Mouse (Mus musculus) heart, embryonic 13.5 days (tissue): ENCODE measurements around the gene Tfap2a. TPM values are rescaled to one million over a fixed set of nuclear protein-coding genes. Genes with fewer than 3 reads are reported as not detected.

Experiments used
- ATAC-seq: fragments of 200-750 bp; cut with Nextera tagmentation; 2 replicates; pipeline ENCODE4 v1.8.0; 2017; ENCODE audit warnings: moderate TSS enrichment; ENCODE audit not compliant: insufficient number of reproducible peaks, low FRiP score, low TSS enrichment; ENCODE audit errors: extremely low read depth
- H3K27ac ChIP-seq: fragments of 300-500 bp; sonication (generic); replicated peaks from 2 replicates; pipeline ENCODE4 v1.5.1; 2015; ENCODE audit warnings: moderate library complexity, mild to moderate bottlenecking, inconsistent platforms
- H3K27me3 ChIP-seq: fragments of 300-500 bp; sonication (generic); replicated peaks from 2 replicates; pipeline ENCODE4 v1.6.1; 2015; ENCODE audit warnings: mild to moderate bottlenecking, inconsistent platforms
- H3K36me3 ChIP-seq: fragments of 300-500 bp; sonication (generic); 2 replicates; pipeline ENCODE4 v1.6.1; 2015; ENCODE audit warnings: mild to moderate bottlenecking, inconsistent platforms
- H3K4me1 ChIP-seq: fragments of 300-500 bp; sonication (generic); 2 replicates; pipeline ENCODE4 v1.6.1; 2015; ENCODE audit warnings: inconsistent platforms
- H3K4me2 ChIP-seq: fragments of 300-500 bp; sonication (generic); 2 replicates; pipeline ENCODE4 v1.6.1; 2015; ENCODE audit warnings: inconsistent platforms, mild to moderate bottlenecking, moderate library complexity
- H3K4me3 ChIP-seq: fragments of 300-500 bp; sonication (generic); 2 replicates; pipeline ENCODE4 v1.5.1; 2015; ENCODE audit warnings: moderate library complexity, mild to moderate bottlenecking, inconsistent platforms
- H3K9ac ChIP-seq: fragments of 300-500 bp; sonication (generic); 2 replicates; pipeline ENCODE4 v1.6.1; 2015; ENCODE audit warnings: inconsistent platforms, mild to moderate bottlenecking, moderate library complexity
- H3K9me3 ChIP-seq: fragments of 300-500 bp; sonication (generic); 2 replicates; pipeline ENCODE4 v1.6.1; 2016; ENCODE audit warnings: inconsistent platforms
- WGBS: fragments of 180-500 bp; shearing (Covaris S2); methylation state at CpG from one replicate; pipeline ENCODE4 v1.1.7; 2015; ENCODE audit warnings: mixed read lengths; 5-methylcytosine and 5-hydroxymethylcytosine counted together
- polyA plus RNA-seq: library from polyadenylated mRNA; unstranded; fragments of >200 nt; fragmentation: Nextera tagmentation; extraction: Ambion mirVana; gene quantifications from 2 replicates; pipeline ENCODE4 v1.2.1, GENCODE M21; 2015

Tfap2a gene
- polyA plus RNA-seq, 1 experiment from 2014 or later: 0.16 TPM

DNA sequence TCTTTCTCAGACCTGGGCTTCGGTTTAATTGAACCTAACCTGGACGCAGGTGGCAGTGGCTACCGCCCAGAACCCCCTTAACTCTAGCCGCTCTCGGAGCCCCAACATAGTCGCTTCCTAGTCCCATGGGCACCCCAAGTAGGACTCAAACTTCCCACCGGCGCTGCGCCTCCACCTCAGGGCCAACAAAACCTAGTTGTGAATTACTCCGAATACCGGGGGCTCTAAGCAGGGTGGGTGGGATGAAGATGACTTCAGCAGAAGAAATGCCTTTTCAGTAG, 28.2 kb downstream of the Tfap2a start:
- no peak overlapping the region for H3K4me2 ChIP-seq
- peaks cover 99% of the 10 kb centered on the region for H3K27me3 ChIP-seq
- ATAC-seq: no peak
- H3K4me1 ChIP-seq: peaks cover 9% of the 10 kb centered on the region
- H3K36me3 ChIP-seq: no peaks in the 10 kb centered on the region
- 1% methylated on average over 11 of the region's 11 CpGs for WGBS
- H3K9me3 ChIP-seq: no peaks in the 10 kb centered on the region
- H3K27ac ChIP-seq: no peak overlapping the region
- H3K4me3 ChIP-seq: no peak overlapping the region
- no peak overlapping the region for H3K9ac ChIP-seq

DNA sequence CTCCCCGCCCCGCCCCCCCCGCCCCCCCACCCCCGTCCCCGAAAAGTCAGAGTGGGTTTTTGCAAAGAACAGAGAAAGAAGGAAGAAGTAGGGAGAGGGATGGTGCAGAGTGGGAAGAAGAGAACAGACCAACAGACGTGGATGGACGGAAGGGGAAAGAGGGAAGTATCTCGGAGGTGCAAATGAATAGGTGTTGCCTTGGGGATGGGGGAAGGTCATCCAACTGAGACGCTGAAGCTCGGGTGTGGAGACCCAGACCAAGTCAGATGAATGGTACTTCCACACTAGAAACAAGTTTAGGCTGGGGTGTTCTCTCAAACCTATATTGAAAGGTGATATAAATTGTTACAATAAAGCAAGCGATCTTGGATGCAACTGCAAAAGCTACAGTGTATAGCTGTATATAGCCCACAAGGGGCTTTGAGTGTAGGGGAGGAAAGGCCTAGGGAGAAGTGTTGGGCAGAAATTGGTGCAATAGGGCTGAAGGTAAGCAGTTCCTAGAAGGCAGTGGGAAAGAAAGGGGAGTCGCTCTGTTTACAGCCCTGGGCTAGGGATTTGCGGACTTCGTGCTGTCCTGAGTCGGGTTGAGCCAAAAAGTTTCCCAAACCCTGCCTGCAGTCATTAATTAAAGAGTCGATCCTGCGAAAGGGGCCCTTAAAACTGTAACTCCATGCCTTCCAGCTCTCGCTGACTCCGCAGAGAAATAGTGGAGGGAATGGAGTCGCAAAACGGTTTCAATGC, 28.7 kb downstream of the Tfap2a start:
- H3K4me1 ChIP-seq: peaks cover 14% of the 10 kb centered on the region
- H3K9me3 ChIP-seq: no peaks in the 10 kb centered on the region
- H3K9ac ChIP-seq: no peak overlapping the region
- no peak overlapping the region for H3K27ac ChIP-seq
- no peak for ATAC-seq
- no peaks in the 10 kb centered on the region for H3K36me3 ChIP-seq
- H3K4me3 ChIP-seq: no peak overlapping the region
- WGBS: under 1% methylated on average over 21 of the region's 21 CpGs
- no peak overlapping the region for H3K4me2 ChIP-seq
- peaks cover 99% of the 10 kb centered on the region for H3K27me3 ChIP-seq

DNA sequence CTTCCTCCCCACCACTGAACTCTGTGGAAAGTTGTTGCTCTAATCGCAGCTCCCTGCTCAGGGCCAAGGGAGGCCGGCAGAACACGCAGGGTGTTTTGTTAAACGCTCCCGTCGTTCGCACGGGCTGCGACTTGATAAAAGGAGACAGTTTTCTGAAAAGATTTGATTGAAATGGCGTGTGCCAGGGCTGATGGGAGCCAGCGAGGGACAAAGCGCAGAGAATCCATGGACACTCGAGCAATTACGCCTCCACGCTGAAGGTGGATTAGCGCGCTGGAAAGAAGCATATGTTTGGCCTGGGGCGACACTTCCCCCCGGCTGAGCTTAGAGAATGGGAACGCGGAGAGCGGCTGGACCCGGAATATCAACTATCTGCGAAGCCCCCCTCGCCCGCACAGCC, 29.3 kb downstream of the Tfap2a start:
- H3K4me2 ChIP-seq: peak overlapping the region; percentile 34; the same call in 1 of the 2 replicates

DNA sequence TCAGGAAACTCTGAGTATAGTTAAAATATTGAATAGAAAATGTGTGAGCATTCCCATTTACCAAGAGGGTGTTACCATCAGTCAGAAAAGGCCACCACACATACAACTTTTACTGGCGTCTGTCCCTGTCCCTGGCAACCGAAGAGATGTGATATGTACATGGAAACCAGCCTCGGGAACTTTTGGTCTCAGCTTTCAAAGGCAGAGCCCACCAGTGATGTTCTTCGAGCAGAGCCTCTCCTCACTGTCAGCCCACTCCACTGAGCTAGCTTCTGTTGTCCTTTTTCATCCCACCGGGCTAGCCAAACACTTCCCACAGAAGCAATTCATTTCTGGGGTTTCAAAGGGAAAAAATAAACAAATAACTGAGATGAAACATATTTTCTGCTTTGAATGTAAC, 29.9 kb downstream of the Tfap2a start:
- H3K4me2 ChIP-seq: no peak overlapping the region
- no peak for ATAC-seq
- no peak overlapping the region for H3K27ac ChIP-seq
- H3K36me3 ChIP-seq: no peaks in the 10 kb centered on the region
- peaks cover 99% of the 10 kb centered on the region for H3K27me3 ChIP-seq
- no peak overlapping the region for H3K9ac ChIP-seq
- 1% methylated on average over 5 of the region's 5 CpGs for WGBS
- no peaks in the 10 kb centered on the region for H3K9me3 ChIP-seq
- no peak overlapping the region for H3K4me3 ChIP-seq
- peaks cover 24% of the 10 kb centered on the region for H3K4me1 ChIP-seq

More for the DNA sequence above, 29.3 kb downstream of the Tfap2a start:
- Histone ChIP-seq H3K9ac (no peak overlapping the region), H3K4me3 (peak overlapping the region; percentile 26; the same call in 1 of the 2 replicates), H3K36me3 (no peaks in the 10 kb centered on the region), H3K4me1 (peaks cover 20% of the 10 kb centered on the region), H3K27ac (no peak overlapping the region), H3K27me3 (peaks cover 99% of the 10 kb centered on the region), H3K9me3 (no peaks in the 10 kb centered on the region)
- ATAC-seq: no peak
- under 1% methylated on average over 26 of the region's 26 CpGs for WGBS

DNA sequence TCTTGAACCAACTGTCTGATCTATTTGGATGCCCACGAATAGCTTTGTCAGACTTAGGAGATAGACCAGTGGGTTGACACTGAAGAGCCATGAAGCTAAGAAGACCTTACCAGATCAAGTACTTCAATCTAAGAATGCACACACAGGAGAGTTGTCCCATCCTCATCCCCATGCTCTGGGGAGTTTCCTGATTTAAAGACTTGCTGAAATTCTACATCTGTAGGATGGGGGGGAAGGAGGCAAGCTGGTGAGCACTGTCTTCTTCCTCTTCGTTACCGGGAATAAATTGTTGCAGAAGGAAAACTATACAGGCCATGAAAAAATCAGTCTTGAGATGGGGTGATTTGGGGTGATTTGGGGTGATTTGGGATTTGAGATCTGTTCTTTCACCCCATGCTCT, 30.5 kb downstream of the Tfap2a start:
- no peaks in the 10 kb centered on the region for H3K36me3 ChIP-seq
- H3K9ac ChIP-seq: no peak overlapping the region
- no peak overlapping the region for H3K4me3 ChIP-seq
- WGBS: 3% methylated on average over 3 of the region's 3 CpGs
- H3K9me3 ChIP-seq: no peaks in the 10 kb centered on the region
- no peak overlapping the region for H3K27ac ChIP-seq
- H3K4me1 ChIP-seq: peaks cover 30% of the 10 kb centered on the region
- H3K4me2 ChIP-seq: no peak overlapping the region
- H3K27me3 ChIP-seq: peaks cover 100% of the 10 kb centered on the region
- ATAC-seq: no peak

DNA sequence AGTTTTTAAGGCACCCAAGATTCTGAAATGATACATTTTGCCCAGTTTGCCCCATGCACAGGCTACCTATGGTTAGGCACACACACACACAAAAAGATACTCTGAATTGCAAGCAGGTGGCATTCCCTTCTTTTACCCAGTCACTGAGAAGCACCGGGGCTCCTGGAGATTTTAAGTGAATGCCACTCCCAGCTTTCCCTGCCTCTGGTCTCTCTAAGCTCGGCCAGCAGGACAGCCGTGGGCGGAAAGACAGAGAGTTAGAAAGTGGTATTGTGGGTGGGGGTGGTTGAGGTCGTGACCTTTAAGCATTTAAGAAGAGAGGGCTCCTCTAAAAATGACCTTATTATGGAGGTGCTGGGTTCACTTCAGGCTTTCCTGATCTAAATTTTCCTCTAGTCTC, 31.6 kb downstream of the Tfap2a start:
- Histone ChIP-seq H3K4me3 (no peak overlapping the region), H3K36me3 (no peaks in the 10 kb centered on the region), H3K4me1 (peaks cover 31% of the 10 kb centered on the region), H3K4me2 (no peak overlapping the region), H3K27ac (no peak overlapping the region), H3K9me3 (no peaks in the 10 kb centered on the region), H3K9ac (no peak overlapping the region), H3K27me3 (peaks cover 100% of the 10 kb centered on the region)
- ATAC-seq: no peak
- WGBS: 1% methylated on average over 5 of the region's 5 CpGs

DNA sequence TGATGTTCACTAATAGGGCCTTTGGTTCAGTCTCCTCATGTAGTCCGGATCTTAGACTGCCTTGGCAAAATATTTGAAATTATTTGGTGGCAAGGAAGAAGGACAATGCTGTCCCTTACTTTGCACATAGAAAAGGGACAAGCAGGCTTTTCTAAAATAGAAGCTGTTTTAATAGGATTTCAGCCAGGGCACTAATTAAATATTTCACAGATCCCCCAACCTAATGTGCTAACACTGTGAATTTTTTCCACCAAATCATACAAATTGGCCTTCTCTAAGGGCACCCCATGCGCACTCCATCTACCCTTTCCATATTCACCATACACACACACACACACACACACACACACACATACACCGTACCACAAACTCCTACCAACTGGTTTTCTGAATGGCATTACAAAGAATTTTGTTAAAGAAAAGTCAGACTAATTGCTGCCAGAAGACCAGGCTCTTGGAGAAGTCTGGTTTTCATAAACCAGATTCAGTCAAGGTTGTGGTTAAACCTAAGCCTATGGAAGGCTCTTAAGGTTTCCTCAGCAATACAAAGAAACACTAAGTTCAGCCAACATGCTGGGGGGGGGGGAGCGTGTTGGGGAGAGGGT, 32.3 kb downstream of the Tfap2a start:
- WGBS: 5% methylated on average over 4 of the region's 4 CpGs
- ATAC-seq: no peak

DNA sequence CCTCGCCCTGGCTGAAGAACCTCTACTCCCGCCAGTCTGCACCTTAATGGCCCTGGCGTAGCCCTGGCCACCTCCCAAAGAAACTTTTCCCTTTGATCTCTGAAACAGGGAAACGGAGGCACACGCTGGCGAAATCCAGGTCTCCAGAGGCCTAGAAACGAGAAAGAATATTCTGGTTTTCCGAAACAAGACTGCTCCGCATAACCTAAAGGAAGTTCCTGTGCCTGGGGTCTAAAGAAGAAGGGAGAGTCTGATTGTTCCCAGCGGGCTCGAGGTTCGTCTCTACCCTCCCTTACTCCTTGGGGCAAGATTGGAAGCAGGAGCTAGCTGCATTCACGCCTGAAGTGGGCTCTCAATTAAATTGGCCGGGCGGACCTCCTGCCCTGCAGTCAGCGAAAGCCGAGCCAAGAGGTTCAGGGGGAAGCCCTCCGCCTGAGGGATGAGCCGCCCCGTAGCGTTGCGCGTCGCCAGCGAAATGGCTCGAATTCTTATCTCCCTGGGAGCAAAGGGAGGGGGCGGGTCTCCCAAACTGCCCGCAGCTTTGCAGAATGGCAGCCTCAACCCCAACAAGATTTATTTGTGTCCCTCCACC, 33.2 kb downstream of the Tfap2a start:
- peak overlapping the region; percentile 58 for H3K4me2 ChIP-seq
- no peaks in the 10 kb centered on the region for H3K9me3 ChIP-seq
- no peak for ATAC-seq
- no peaks in the 10 kb centered on the region for H3K36me3 ChIP-seq
- peaks cover 100% of the 10 kb centered on the region for H3K27me3 ChIP-seq
- no peak overlapping the region for H3K27ac ChIP-seq
- peak overlapping the region; percentile 25 for H3K4me3 ChIP-seq
- no peak overlapping the region for H3K9ac ChIP-seq
- WGBS: 1% methylated on average over 28 of the region's 28 CpGs
- H3K4me1 ChIP-seq: peaks cover 31% of the 10 kb centered on the region

More for the DNA sequence above, 32.3 kb downstream of the Tfap2a start:
- H3K4me2 ChIP-seq: no peak overlapping the region
- H3K36me3 ChIP-seq: no peaks in the 10 kb centered on the region
- no peak overlapping the region for H3K4me3 ChIP-seq
- H3K9me3 ChIP-seq: no peaks in the 10 kb centered on the region
- peaks cover 31% of the 10 kb centered on the region for H3K4me1 ChIP-seq
- no peak overlapping the region for H3K9ac ChIP-seq
- H3K27me3 ChIP-seq: peaks cover 100% of the 10 kb centered on the region
- H3K27ac ChIP-seq: no peak overlapping the region

DNA sequence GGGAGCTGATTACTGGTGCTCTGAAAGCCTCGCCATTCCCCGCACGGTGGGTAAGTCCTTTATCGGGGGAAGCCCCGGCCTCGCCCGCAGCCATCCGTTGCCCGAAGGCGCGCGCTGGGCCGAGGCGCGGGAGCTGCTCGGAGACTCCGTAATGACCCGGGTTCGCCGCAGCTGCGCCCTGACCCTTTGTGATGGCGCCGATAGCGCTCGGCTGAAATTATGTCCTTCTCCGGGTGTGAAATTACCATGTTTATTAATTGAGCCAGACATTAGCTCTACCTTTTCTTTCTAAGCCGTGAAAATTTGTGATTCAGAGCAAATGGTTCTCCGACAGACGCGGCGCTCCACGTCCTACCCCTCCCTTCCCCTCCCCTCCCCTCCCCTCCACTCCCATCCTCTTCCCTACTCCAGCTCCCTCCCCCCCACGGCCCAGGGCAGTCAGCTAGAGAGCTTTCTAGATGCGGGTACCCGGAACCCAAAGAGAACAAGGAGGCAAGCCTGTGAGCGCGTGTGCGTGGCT, 34.1 kb downstream of the Tfap2a start:
- H3K4me1 ChIP-seq: peaks cover 30% of the 10 kb centered on the region
- H3K4me3 ChIP-seq: peak overlapping the region; percentile 36
- peak overlapping the region; percentile 58 for H3K4me2 ChIP-seq
- no peak for ATAC-seq
- H3K36me3 ChIP-seq: no peaks in the 10 kb centered on the region
- H3K27me3 ChIP-seq: peaks cover 98% of the 10 kb centered on the region
- no peak overlapping the region for H3K27ac ChIP-seq
- H3K9ac ChIP-seq: no peak overlapping the region
- no peaks in the 10 kb centered on the region for H3K9me3 ChIP-seq
- WGBS: under 1% methylated on average over 38 of the region's 38 CpGs

DNA sequence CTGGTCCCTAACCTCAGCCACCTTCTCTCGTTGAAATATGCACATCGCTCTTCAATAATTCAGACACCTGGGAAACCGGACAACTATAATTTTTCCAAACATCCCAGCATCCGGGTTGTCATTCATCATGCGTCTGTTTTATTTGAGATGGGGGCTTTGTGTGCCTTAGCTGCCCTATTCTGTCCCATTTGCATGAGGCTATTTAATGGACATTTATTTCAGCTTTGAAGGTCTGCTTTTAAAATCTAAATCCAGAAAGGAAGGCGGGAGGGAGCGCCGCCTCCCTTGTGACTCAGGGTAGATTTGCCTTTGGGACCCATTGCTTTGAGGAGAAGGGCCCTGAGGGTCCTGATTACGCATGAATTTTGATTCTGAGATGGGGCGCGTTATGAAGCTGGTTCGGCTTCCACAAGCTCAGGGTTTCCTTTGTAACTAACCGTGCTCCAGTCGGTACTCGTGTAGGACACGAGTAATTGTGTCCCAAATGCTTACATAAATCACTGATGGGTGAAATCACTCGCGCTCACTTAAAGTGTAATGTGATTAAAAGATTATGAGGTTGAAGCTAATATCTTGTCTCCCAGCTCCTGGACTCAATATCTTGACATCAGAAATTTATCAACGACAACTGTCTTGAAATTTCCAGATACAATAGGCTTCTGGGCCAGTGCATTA, 34.9 kb downstream of the Tfap2a start:
- Histone ChIP-seq H3K4me2 (no peak overlapping the region), H3K9me3 (no peaks in the 10 kb centered on the region), H3K36me3 (no peaks in the 10 kb centered on the region), H3K4me3 (no peak overlapping the region), H3K4me1 (peaks cover 27% of the 10 kb centered on the region), H3K9ac (no peak overlapping the region), H3K27ac (no peak overlapping the region), H3K27me3 (peaks cover 90% of the 10 kb centered on the region)
- no peak for ATAC-seq
- WGBS: 1% methylated on average over 19 of the region's 19 CpGs

DNA sequence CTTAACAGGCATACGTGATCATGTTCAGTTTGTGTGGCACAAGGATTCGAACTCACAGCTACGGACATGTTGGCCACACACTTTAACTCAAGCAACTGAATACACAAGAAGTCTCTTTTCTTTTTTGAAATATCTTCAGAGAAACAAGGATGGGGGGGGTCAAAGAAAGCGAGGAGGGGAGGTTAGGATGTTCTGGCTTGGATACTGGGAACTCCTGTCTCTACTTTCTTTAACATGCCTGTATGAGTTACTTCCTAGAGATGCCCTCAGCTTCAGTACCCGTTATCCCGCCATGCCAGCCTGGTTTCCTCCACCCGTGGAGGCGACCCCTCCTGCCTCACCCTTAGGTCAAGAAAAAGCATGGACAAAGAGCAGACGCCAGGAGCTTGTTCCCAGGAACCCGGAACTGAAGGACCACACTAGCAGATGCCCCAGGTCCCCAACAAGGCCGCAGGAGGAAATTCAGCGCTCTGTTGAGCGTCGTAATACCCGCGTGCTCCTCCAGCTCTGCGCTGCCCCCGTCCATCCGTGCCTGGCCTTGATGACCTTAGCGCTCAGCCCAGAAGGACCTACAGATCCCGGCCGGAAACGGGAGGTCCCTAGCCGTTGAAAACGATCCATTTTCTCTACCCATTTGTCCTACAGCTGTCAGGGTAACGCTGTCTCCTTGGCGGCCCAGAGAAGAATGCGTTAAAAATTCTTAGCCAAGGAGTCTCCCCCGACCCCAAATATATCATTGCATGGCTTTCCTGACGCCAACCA, 35.6 kb downstream of the Tfap2a start:
- 4% methylated on average over 30 of the region's 30 CpGs for WGBS
- H3K4me2 ChIP-seq: no peak overlapping the region
- no peak overlapping the region for H3K27ac ChIP-seq
- no peaks in the 10 kb centered on the region for H3K36me3 ChIP-seq
- H3K9ac ChIP-seq: no peak overlapping the region
- no peak overlapping the region for H3K4me3 ChIP-seq
- ATAC-seq: no peak
- H3K9me3 ChIP-seq: no peaks in the 10 kb centered on the region
- peaks cover 90% of the 10 kb centered on the region for H3K27me3 ChIP-seq
- peaks cover 27% of the 10 kb centered on the region for H3K4me1 ChIP-seq
